In the genomic region with DNA sequence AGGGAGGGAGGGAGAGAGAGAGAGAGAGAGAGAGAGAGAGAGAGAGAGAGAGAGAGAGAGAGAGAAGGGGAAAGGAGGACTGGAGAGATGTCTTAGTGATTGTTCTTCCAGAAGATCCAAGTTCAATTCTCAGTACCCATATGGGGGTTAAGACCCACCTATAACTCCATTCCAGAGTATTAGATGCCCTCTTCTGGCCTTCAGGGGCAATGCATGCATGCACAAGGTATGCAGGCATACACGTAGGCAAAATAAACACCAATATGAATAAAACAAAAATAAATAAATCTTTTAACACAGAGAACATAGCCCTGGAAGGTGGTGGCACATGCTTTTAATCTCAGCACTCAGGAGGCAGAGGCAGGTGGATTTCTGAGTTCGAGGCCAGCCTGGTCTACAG, we compare ENCODE assay signal across 14 mouse cellular contexts. TPM values are rescaled to one million over a fixed set of nuclear protein-coding genes. Genes with fewer than 3 reads are reported as not detected.
DNase-seq lines count a peak whose midpoint lies in the region; ATAC-seq lines count a peak whose summit lies in the region.
"Had no signal": no experiment of that assay in that cellular context is flagged by ENCODE, and none has a peak within 500 bp of the region (broad histone marks: within the 10 kb centered on the region; RNA-seq: fewer than 3 reads in every experiment).

No protein-coding gene starts in this region.

- no peak overlapping the region for H3K4me2 ChIP-seq in kidney, embryonic 15.5 days
- H3K4me2 ChIP-seq: limb, embryonic 13.5 days had no signal

- no peaks in the 10 kb centered on the region for H3K27me3 ChIP-seq in kidney, embryonic 15.5 days
- no peaks in the 10 kb centered on the region for H3K27me3 ChIP-seq in splenic B cell, adult 2 months (ENCODE audit: control insufficient read depth, insufficient read depth, low read length, poor library complexity, severe bottlenecking)
- H3K27me3 ChIP-seq: limb, embryonic 13.5 days had no signal

- H3K9me3 ChIP-seq in kidney, embryonic 15.5 days (replicated peaks), result no peaks in the 10 kb centered on the region
- H3K9me3 ChIP-seq: limb, embryonic 13.5 days; midbrain, embryonic 10.5 days had no signal

- no peaks in the 10 kb centered on the region for H3K36me3 ChIP-seq in kidney, embryonic 15.5 days
- H3K36me3 ChIP-seq in splenic B cell, adult 2 months (ENCODE audit: control insufficient read depth, insufficient read depth, low read length, poor library complexity, severe bottlenecking), result no peaks in the 10 kb centered on the region
- H3K36me3 ChIP-seq: limb, embryonic 13.5 days; midbrain, embryonic 10.5 days had no signal

- WGBS in kidney, embryonic 15.5 days, result 72% methylated on average over 2 of the region's 2 CpGs

- peak; percentile 42 for DNase-seq in kidney, adult 18-20 months
- peak; percentile 53 for DNase-seq in lung, postnatal 36 days
- no peak for DNase-seq in lung, adult 18-20 months
- peak; percentile 38 for DNase-seq in ZHBTc4 (ENCODE audit: low read depth, low spot score)
- DNase-seq in splenic B cell, adult 2 months (ENCODE audit: low read depth, low spot score), result peak; percentile 31
- no peak for DNase-seq in cerebellum, adult 9-11 months
- no peak for DNase-seq in spleen, postnatal 36 days (ENCODE audit: low spot score in 2 of 2)
- DNase-seq: adrenal gland, postnatal 10 days; cerebellum, adult 2 months; gastrocnemius, postnatal 25 days had no signal

- ATAC-seq in kidney, embryonic 15.5 days (replicated peaks; ENCODE audit: low FRiP score), result no peak

- no peak overlapping the region for H3K27ac ChIP-seq in kidney, embryonic 15.5 days
- H3K27ac ChIP-seq: limb, embryonic 13.5 days; midbrain, embryonic 10.5 days had no signal

- H3K4me3 ChIP-seq in kidney, embryonic 15.5 days (replicated peaks), result no peak overlapping the region
- H3K4me3 ChIP-seq: erythroblast, embryonic 14.5 days; limb, embryonic 13.5 days; midbrain, embryonic 10.5 days had no signal

- H3K4me1 ChIP-seq in kidney, embryonic 15.5 days, result peaks cover 4% of the 10 kb centered on the region; the same call in 1 of the 2 replicates
- H3K4me1 ChIP-seq: limb, embryonic 13.5 days; midbrain, embryonic 10.5 days had no signal

- no peak overlapping the region for H3K9ac ChIP-seq in kidney, embryonic 15.5 days
- H3K9ac ChIP-seq: limb, embryonic 13.5 days had no signal

RNA-seq across cellular contexts. Expression of gene Prdx1, which starts 16.1 kb away (rescaled TPM):
- 1,497 and 1,602 TPM in 2 replicates for polyA plus RNA-seq in kidney, embryonic 15.5 days (2015; fragmentation: Nextera tagmentation; extraction: Ambion mirVana)

RNA-seq across cellular contexts. Expression of gene Akr1a1, which starts 17.8 kb away (rescaled TPM):
- 721 and 765 TPM in 2 replicates for polyA plus RNA-seq in kidney, embryonic 15.5 days (2015; fragmentation: Nextera tagmentation; extraction: Ambion mirVana)

RNA-seq across cellular contexts. Expression of gene Mmachc, which starts 38.9 kb away (rescaled TPM):
- polyA plus RNA-seq in kidney, embryonic 15.5 days (2015; fragmentation: Nextera tagmentation; extraction: Ambion mirVana), result 27.2 and 27.9 TPM in 2 replicates

RNA-seq across cellular contexts. Expression of gene Ccdc163, which starts 39.0 kb away (rescaled TPM):
- polyA plus RNA-seq in kidney, embryonic 15.5 days (2015; fragmentation: Nextera tagmentation; extraction: Ambion mirVana), result 30.3 and 31.7 TPM in 2 replicates

RNA-seq across cellular contexts. Expression of gene Nasp, which starts 41.5 kb away (rescaled TPM):
- 175 and 180 TPM in 2 replicates for polyA plus RNA-seq in kidney, embryonic 15.5 days (2015; fragmentation: Nextera tagmentation; extraction: Ambion mirVana)

Comparison
In these comparisons a context has a peak if more than half of its experiments do, and no peak if none do; other contexts are left out.
1. DNase-seq: peak in kidney, adult 18-20 months (single experiment), lung, postnatal 36 days (single experiment), ZHBTc4 (single experiment) and splenic B cell, adult 2 months (single experiment); none in lung, adult 18-20 months (0 of 2), cerebellum, adult 9-11 months (single experiment) and spleen, postnatal 36 days (0 of 2).